Mouse (Mus musculus): ENCODE results near the gene Ank3.

DNA sequence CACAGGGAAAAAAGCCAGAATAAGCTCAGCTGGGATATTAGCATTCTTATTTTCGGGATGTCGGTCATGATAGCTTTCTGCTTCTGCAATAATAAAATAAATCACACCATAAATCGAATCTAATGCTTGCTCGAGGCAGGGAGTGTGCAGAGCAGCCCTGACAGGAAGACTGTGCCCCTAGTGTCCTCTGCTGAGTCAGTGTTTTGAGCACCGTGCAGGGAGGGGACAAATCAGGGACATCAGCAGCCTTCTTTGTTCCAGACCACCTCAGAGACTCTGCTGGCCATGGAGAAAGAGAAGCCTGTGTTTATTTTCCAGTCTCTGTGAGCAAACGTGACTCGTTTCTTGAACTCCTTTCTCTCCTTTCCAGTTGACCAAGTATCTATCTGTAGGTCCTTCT lies 352.8 kb downstream of the Ank3 start:
- TF ChIP-seq CTCF (IDR thresholded peaks at IDR 0.05; ENCODE audit: extremely low read depth, insufficient read length, insufficient replicate concordance, low read depth, low read length) = no peak
- TF ChIP-seq POLR2A (IDR thresholded peaks at IDR 0.05; ENCODE audit: low read depth, low read length) = no peak
